In the genomic region with DNA sequence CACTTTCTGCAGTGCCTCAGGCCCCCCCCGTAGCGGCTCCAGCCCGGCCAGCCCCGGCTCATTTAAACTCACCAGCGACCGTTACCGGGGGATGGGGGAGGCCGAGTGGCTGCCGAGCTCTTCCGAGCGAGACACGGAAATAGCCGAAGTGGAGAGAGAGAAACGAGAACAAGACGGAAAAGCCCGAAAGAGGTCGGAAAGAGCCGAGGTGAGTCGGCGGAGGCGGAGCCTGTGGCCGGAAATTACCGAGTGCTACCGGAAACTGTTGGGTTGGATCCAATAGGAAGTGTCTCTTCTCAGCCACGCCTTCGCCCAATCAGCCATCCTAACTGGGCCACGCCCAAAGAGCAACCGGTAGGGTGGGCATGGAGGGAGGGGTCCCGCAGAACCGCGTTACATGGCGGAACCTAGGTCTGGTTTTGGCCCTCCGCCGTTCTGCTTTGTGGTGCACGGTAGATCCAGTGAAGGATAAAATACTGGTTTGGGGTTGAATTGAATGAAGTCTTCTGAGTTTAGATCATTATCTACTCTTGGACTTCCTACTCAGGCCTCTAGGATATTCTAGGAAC, we compare ENCODE assay signal across 8 mouse cellular contexts. TPM values are rescaled to one million over a fixed set of nuclear protein-coding genes. Genes with fewer than 3 reads are reported as not detected.
A peak's percentile ranks its signal among the peaks of the same experiment; 100 is the strongest.
DNase-seq lines count a peak whose midpoint lies in the region; ATAC-seq lines count a peak whose summit lies in the region.

A gene (minus strand): TSS at position 215 of the 569 bp plus-strand sequence.
A gene (plus strand): TSS at position 258 of the 569 bp plus-strand sequence.

- peak; percentile 99 for DNase-seq in c-Kit-negative CD71-positive TER-119-positive erythroid progenitor cells, embryonic 14.5 days (ENCODE audit: low read depth, low spot score)
- DNase-seq in fibroblast of lung, adult 2 months (ENCODE audit: low read depth): peak; percentile 95
- DNase-seq in kidney, postnatal 14 days: peak; percentile 100
- DNase-seq in liver, embryonic 13.5 days: peak; percentile 99
- DNase-seq in neural tube, embryonic 10.5 days (ENCODE audit: extremely low spot score, low spot score): peak; percentile 100

- H3K9me3 ChIP-seq in heart, embryonic 14.5 days (ENCODE audit: control insufficient read depth, low read length): no peaks in the 10 kb centered on the region
- no peaks in the 10 kb centered on the region for H3K9me3 ChIP-seq in liver, embryonic 13.5 days (replicated peaks)
- H3K9me3 ChIP-seq in stomach, embryonic 16.5 days (replicated peaks; ENCODE audit: control insufficient read depth, low read length): no peaks in the 10 kb centered on the region

- under 1% methylated on average over 35 of the region's 35 CpGs for WGBS in heart, embryonic 14.5 days
- under 1% methylated on average over 35 of the region's 35 CpGs for WGBS in liver, embryonic 13.5 days (ENCODE audit: insufficient replicate concordance)
- under 1% methylated on average over 35 of the region's 35 CpGs for WGBS in stomach, embryonic 16.5 days

- no peaks in the 10 kb centered on the region for H3K27me3 ChIP-seq in heart, embryonic 14.5 days (ENCODE audit: control insufficient read depth, insufficient read depth, low read length)
- H3K27me3 ChIP-seq in liver, embryonic 13.5 days: no peaks in the 10 kb centered on the region
- no peaks in the 10 kb centered on the region for H3K27me3 ChIP-seq in stomach, embryonic 16.5 days (ENCODE audit: control insufficient read depth, insufficient read depth, low read length)

- peak within 1 kb of the TSS; percentile 99 for H3K9ac ChIP-seq in heart, embryonic 14.5 days (ENCODE audit: low read length)
- peak within 1 kb of the TSS; percentile 99 for H3K9ac ChIP-seq in liver, embryonic 13.5 days
- peak within 1 kb of the TSS; percentile 100 for H3K9ac ChIP-seq in stomach, embryonic 16.5 days (ENCODE audit: low read length)

- peaks cover 2 to 16% of the 10 kb centered on the region in 2 experiments; a peak in 3 of 4 replicates for H3K4me1 ChIP-seq in heart, embryonic 14.5 days (ENCODE audit: control insufficient read depth in 2 of 2, insufficient read depth in 2 of 2, low read length in 2 of 2)
- H3K4me1 ChIP-seq in liver, embryonic 13.5 days (replicated peaks): peaks cover 43% of the 10 kb centered on the region
- H3K4me1 ChIP-seq in stomach, embryonic 16.5 days (ENCODE audit: control insufficient read depth, insufficient read depth, low read length): 0 out of 2 replicates have a peak, but pooled peaks cover 9% of the 10 kb centered on the region

- no peaks in the 10 kb centered on the region for H3K36me3 ChIP-seq in heart, embryonic 14.5 days (ENCODE audit: control insufficient read depth, insufficient read depth, low read length)
- H3K36me3 ChIP-seq in liver, embryonic 13.5 days: peaks cover 13% of the 10 kb centered on the region
- no peaks in the 10 kb centered on the region for H3K36me3 ChIP-seq in stomach, embryonic 16.5 days (ENCODE audit: control insufficient read depth, insufficient read depth, low read length)

- peak within 1 kb of the TSS; percentile 82 to 88 for H3K4me3 ChIP-seq in heart, embryonic 14.5 days (ENCODE audit: control insufficient read depth in 1 of 2, insufficient read depth in 1 of 2, low read depth in 1 of 2, low read length in 2 of 2)
- peak within 1 kb of the TSS; percentile 91 for H3K4me3 ChIP-seq in liver, embryonic 13.5 days (replicated peaks)
- H3K4me3 ChIP-seq in stomach, embryonic 16.5 days (replicated peaks; ENCODE audit: low read length): peak within 1 kb of the TSS; percentile 99

- H3K4me2 ChIP-seq in heart, embryonic 14.5 days (ENCODE audit: low read length): peak within 1 kb of the TSS; percentile 73
- peak within 1 kb of the TSS; percentile 76 for H3K4me2 ChIP-seq in liver, embryonic 13.5 days
- H3K4me2 ChIP-seq in stomach, embryonic 16.5 days (ENCODE audit: low read depth, low read length): peak within 1 kb of the TSS; percentile 73

- peak within 1 kb of the TSS; percentile 91 to 96 for H3K27ac ChIP-seq in heart, embryonic 14.5 days (replicated peaks in 1 of 2; ENCODE audit: control insufficient read depth in 1 of 2, insufficient read depth in 1 of 2, low read depth in 2 of 2, low read length in 2 of 2)
- peak within 1 kb of the TSS; percentile 93 for H3K27ac ChIP-seq in liver, embryonic 13.5 days
- peak within 1 kb of the TSS; percentile 95 for H3K27ac ChIP-seq in stomach, embryonic 16.5 days (ENCODE audit: low read length)

- peak; percentile 94 for ATAC-seq in CD4-positive, CD25-positive, alpha-beta regulatory T cell, adult 4 months
- ATAC-seq in heart, embryonic 14.5 days (ENCODE audit: insufficient number of reproducible peaks, insufficient read depth, low FRiP score, low read depth): peak; percentile 94
- peak; percentile 91 for ATAC-seq in liver, embryonic 13.5 days (ENCODE audit: low read depth)
- ATAC-seq in stomach, embryonic 16.5 days (ENCODE audit: insufficient read depth, low FRiP score): peak; percentile 96

RNA-seq across cellular contexts. Expression of the first gene that starts in this region (rescaled TPM):
- 10 to 100 TPM; 14.0 to 15.1 TPM for polyA plus RNA-seq in CD4-positive, CD25-positive, alpha-beta regulatory T cell, adult 4 months (2017; shearing (Covaris generic))
- polyA plus RNA-seq in heart, embryonic 14.5 days (2014; fragmentation: Nextera tagmentation; extraction: Ambion mirVana): 35.6 and 39.7 TPM in 2 replicates
- polyA plus RNA-seq in liver, embryonic 13.5 days (2015; fragmentation: Nextera tagmentation; extraction: Ambion mirVana): 22.9 and 29.4 TPM in 2 replicates
- polyA plus RNA-seq in stomach, embryonic 16.5 days (2015; fragmentation: Nextera tagmentation; extraction: Ambion mirVana): 28.0 and 30.6 TPM in 2 replicates

RNA-seq across cellular contexts. Expression of the second gene that starts in this region (rescaled TPM):
- 10 to 100 TPM in 1 of 2 experiments, 1 to 10 TPM in 1; 8.2 to 11.4 TPM for polyA plus RNA-seq in CD4-positive, CD25-positive, alpha-beta regulatory T cell, adult 4 months (2017; shearing (Covaris generic))
- polyA plus RNA-seq in heart, embryonic 14.5 days (2014; fragmentation: Nextera tagmentation; extraction: Ambion mirVana): 2,493 and 2,941 TPM in 2 replicates
- polyA plus RNA-seq in liver, embryonic 13.5 days (2015; fragmentation: Nextera tagmentation; extraction: Ambion mirVana): 4.6 and 4.9 TPM in 2 replicates
- 10.4 and 59.3 TPM in 2 replicates for polyA plus RNA-seq in stomach, embryonic 16.5 days (2015; fragmentation: Nextera tagmentation; extraction: Ambion mirVana)

Comparison
In these comparisons a context has a peak if more than half of its experiments do, and no peak if none do; other contexts are left out.
1. Peak in every context shown above with its lines: DNase-seq, ATAC-seq, H3K4me3 ChIP-seq and H3K27ac ChIP-seq.
2. RNA of the second gene that starts in this region (polyA plus RNA-seq): 2,493 to 2,941 TPM in heart, embryonic 14.5 days; 10.4 to 59.3 TPM in stomach, embryonic 16.5 days, 8.2 to 11.4 TPM in CD4-positive, CD25-positive, alpha-beta regulatory T cell, adult 4 months and 4.6 to 4.9 TPM in liver, embryonic 13.5 days; every median in the first group is over 10 times any median in the second.